Mouse (Mus musculus) stomach, postnatal 0 days (tissue): Measurements from ENCODE around the gene Trim71. TPM values are rescaled to one million over a fixed set of nuclear protein-coding genes. Genes with fewer than 3 reads are reported as not detected.

Experiments
- ATAC-seq: fragments of 200-750 bp; cut with Nextera tagmentation; 2 replicates; pipeline ENCODE4 v1.8.0; 2017; ENCODE audit not compliant: low FRiP score, low TSS enrichment
- DNase-seq: peaks from one replicate; pipeline ENCODE4 v3.0.0-alpha.2; 2016; ENCODE audit warnings: low spot score
- H3K27ac ChIP-seq: fragments of 300-500 bp; sonication (generic); replicated peaks from 2 replicates; pipeline ENCODE4 v1.5.1; 2014; ENCODE audit warnings: mild to moderate bottlenecking, control low read depth
- H3K27me3 ChIP-seq: fragments of 300-500 bp; sonication (generic); 2 replicates; pipeline ENCODE4 v1.6.1; 2014; ENCODE audit warnings: low read length; ENCODE audit not compliant: control insufficient read depth, insufficient read depth
- H3K36me3 ChIP-seq: fragments of 300-500 bp; sonication (generic); 2 replicates; pipeline ENCODE4 v1.6.1; 2014; ENCODE audit warnings: low read length, mixed read lengths; ENCODE audit not compliant: control insufficient read depth, insufficient read depth
- H3K4me1 ChIP-seq: fragments of 300-500 bp; sonication (generic); replicated peaks from 2 replicates; pipeline ENCODE4 v1.6.1; 2014; ENCODE audit warnings: antibody characterized with exemption; ENCODE audit not compliant: control insufficient read depth, insufficient read depth
- H3K4me2 ChIP-seq: fragments of 300-500 bp; sonication (generic); replicated peaks from 2 replicates; pipeline ENCODE4 v1.6.1; 2014; ENCODE audit warnings: low read depth, mild to moderate bottlenecking, control low read depth, moderate library complexity
- H3K4me3 ChIP-seq: fragments of 300-500 bp; sonication (generic); 2 replicates; pipeline ENCODE4 v1.5.1; 2014; ENCODE audit warnings: low read depth, low read length, control low read depth
- H3K9ac ChIP-seq: fragments of 300-500 bp; sonication (generic); 2 replicates; pipeline ENCODE4 v1.6.1; 2014; ENCODE audit warnings: mild to moderate bottlenecking, low read length, control low read depth, mixed read lengths
- H3K9me3 ChIP-seq: fragments of 300-500 bp; sonication (generic); 2 replicates; pipeline ENCODE4 v1.6.1; 2016; ENCODE audit warnings: low read length; ENCODE audit not compliant: control insufficient read depth
- CTCF ChIP-seq: IDR thresholded peaks from 2 replicates; pipeline ENCODE4 v1.5.1; 2016; ENCODE audit warnings: antibody characterized with exemption, low read depth, mild to moderate bottlenecking, moderate library complexity
- EP300 ChIP-seq: optimal IDR thresholded peaks from 2 replicates; pipeline ENCODE3; 2016; ENCODE audit warnings: antibody characterized with exemption
- WGBS: fragments of 180-500 bp; shearing (Covaris S2); extraction: QIAGEN DNeasy Blood & Tissue Kit; methylation state at CpG from one replicate; pipeline ENCODE4 v1.1.7; 2014; 5-methylcytosine and 5-hydroxymethylcytosine counted together
- polyA plus RNA-seq: library from polyadenylated mRNA; unstranded; fragments of >200 nt; fragmentation: Nextera tagmentation; extraction: Ambion mirVana; gene quantifications from 2 replicates; pipeline ENCODE4 v1.2.1, GENCODE M21; 2015

The Trim71 gene
- polyA plus RNA-seq, 1 experiment from 2014 or later = 0.47 TPM

DNA sequence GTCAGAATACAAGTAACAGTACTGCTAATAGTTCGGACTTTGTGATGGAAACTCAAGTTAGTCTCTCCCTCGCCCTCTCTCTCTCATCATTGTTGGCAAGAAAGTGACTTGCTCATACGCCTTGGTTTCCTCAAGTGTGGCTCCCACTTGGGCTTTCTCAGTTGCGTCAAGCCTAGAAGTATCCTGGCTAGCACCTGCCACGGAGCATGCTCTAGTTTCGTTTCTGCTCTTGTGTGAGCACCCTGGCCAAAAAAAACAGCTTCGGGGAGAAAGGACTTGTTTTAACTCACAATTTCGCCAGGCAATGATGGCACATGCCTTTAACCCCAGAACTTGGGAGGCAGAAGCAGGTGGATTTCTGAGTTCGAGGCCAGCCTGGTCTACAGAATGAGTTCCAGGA is 87.2 kb downstream of the Trim71 start:
- no peaks in the 10 kb centered on the region for H3K4me1 ChIP-seq
- no peak overlapping the region for H3K4me3 ChIP-seq
- no peak for DNase-seq
- ATAC-seq = no peak
- no peak overlapping the region for H3K4me2 ChIP-seq
- no peak for TF ChIP-seq CTCF
- TF ChIP-seq EP300 = no peak
- no peak overlapping the region for H3K9ac ChIP-seq
- H3K27ac ChIP-seq = no peak overlapping the region
- H3K27me3 ChIP-seq = no peaks in the 10 kb centered on the region
- no peaks in the 10 kb centered on the region for H3K9me3 ChIP-seq
- 93% methylated on average over 9 of the region's 9 CpGs for WGBS
- no peaks in the 10 kb centered on the region; the same call in 1 of the 2 replicates for H3K36me3 ChIP-seq

DNA sequence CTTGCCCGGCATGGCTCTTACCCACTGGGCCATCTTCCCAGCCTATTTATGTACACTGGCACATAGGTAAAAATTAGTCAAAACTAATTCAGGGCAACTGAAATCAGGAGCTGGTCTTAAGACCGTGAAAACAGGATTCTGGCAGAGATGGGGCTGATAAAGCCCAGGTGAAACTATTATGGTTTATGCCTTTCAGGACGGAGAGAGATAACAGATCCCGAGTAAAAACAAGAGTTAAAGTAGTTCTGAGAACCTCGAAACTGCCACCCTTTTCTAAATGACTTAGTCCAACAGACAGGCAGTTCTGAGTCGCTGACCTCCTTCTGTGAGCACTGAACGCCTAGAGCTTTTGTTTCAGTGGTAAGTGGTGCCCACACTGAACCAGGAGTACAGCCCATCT is 92.3 kb downstream of the Trim71 start:
- Histone ChIP-seq H3K4me1 (no peaks in the 10 kb centered on the region), H3K27me3 (no peaks in the 10 kb centered on the region), H3K4me3 (no peak overlapping the region), H3K4me2 (no peak overlapping the region), H3K27ac (no peak overlapping the region), H3K36me3 (no peaks in the 10 kb centered on the region), H3K9me3 (no peaks in the 10 kb centered on the region), H3K9ac (no peak overlapping the region)
- no peak for TF ChIP-seq EP300
- no peak for TF ChIP-seq CTCF
- 76% methylated on average over 7 of the region's 7 CpGs for WGBS
- no peak for ATAC-seq
- no peak for DNase-seq

DNA sequence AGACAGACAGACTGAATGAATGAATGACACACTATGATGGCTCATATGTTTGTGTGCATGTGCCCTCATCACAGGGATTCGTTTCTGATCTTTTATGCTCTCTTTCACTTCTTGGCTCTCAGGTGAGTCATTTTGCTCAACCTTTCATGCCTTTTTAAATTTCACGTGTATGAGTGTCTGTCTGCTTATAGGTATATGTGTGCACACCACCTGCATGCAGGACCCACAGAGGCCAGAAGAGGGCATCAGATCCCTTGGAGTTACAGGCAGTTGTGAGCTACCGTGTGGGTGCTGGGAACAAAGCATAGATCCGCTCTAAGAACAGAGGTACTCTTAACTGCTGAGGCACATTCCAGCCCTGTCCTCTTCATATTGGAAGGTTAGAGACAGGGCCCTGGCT is 95.5 kb downstream of the Trim71 start:
- Histone ChIP-seq H3K9me3 (no peaks in the 10 kb centered on the region), H3K4me2 (no peak overlapping the region), H3K27ac (no peak overlapping the region), H3K4me3 (no peak overlapping the region), H3K27me3 (no peaks in the 10 kb centered on the region), H3K36me3 (peaks cover 3% of the 10 kb centered on the region; the same call in 1 of the 2 replicates), H3K9ac (no peak overlapping the region), H3K4me1 (no peaks in the 10 kb centered on the region)
- ATAC-seq (no peak; the same call in 1 of the 2 replicates), DNase-seq (no peak)
- WGBS = 96% methylated on average over 4 of the region's 4 CpGs
- TF ChIP-seq EP300 = no peak
- TF ChIP-seq CTCF = peak; percentile 35; the same call in 1 of the 2 replicates

DNA sequence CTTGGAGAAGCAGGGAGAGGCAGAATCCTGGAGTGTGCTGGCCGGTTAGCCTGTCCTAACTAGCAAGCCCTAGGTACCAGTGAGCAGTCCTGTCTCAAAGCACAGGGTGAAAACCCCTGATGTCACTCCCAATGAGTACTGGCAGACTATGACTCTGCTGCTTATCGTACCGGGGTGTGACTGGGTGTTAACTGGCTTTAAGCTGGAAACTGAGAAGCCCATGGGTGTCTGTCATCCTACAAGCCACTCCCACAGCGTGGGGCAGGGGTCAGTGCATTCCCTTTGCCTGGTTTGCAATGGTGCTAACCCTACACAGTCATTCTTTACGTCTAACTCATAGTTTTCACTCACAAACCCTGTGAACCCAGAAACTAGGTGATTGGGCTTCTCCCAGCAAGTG is 96.0 kb downstream of the Trim71 start:
- H3K4me1 ChIP-seq = no peaks in the 10 kb centered on the region
- ATAC-seq (peak; percentile 82), DNase-seq (peak; percentile 39)
- TF ChIP-seq EP300 = no peak
- no peak for TF ChIP-seq CTCF
- H3K4me3 ChIP-seq = no peak overlapping the region
- no peaks in the 10 kb centered on the region for H3K9me3 ChIP-seq
- H3K36me3 ChIP-seq = peaks cover 3% of the 10 kb centered on the region; the same call in 1 of the 2 replicates
- no peak overlapping the region for H3K27ac ChIP-seq
- H3K9ac ChIP-seq = no peak overlapping the region
- WGBS = 81% methylated on average over 5 of the region's 5 CpGs
- H3K4me2 ChIP-seq = no peak overlapping the region
- H3K27me3 ChIP-seq = no peaks in the 10 kb centered on the region

DNA sequence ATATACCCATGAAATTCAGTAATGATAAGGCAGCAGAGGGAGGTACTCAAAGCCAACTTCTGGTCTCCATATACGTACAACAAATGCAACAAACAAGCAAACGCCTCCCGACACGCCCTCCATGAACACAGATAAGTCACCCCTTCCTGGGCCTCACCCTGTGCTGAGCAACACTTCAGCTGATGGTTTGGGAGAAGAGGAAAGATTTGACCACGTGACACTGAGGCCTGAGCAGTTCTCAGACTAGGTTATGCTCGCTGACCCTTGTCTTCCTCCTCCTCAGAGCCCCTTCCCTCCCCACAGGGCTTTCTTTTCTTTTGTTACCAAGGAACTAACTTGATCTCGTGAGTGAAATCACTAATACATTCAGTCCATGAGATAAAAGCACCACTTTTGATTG is 97.3 kb downstream of the Trim71 start:
- Histone ChIP-seq H3K36me3 (peaks cover 3% of the 10 kb centered on the region), H3K4me2 (no peak overlapping the region), H3K4me1 (no peaks in the 10 kb centered on the region), H3K27me3 (no peaks in the 10 kb centered on the region), H3K27ac (no peak overlapping the region), H3K9me3 (no peaks in the 10 kb centered on the region), H3K4me3 (no peak overlapping the region), H3K9ac (no peak overlapping the region)
- ATAC-seq (0 out of 2 replicates have a peak, but pooled peaks have one; percentile 38), DNase-seq (no peak)
- no peak for TF ChIP-seq EP300
- 59% methylated on average over 7 of the region's 7 CpGs for WGBS

DNA sequence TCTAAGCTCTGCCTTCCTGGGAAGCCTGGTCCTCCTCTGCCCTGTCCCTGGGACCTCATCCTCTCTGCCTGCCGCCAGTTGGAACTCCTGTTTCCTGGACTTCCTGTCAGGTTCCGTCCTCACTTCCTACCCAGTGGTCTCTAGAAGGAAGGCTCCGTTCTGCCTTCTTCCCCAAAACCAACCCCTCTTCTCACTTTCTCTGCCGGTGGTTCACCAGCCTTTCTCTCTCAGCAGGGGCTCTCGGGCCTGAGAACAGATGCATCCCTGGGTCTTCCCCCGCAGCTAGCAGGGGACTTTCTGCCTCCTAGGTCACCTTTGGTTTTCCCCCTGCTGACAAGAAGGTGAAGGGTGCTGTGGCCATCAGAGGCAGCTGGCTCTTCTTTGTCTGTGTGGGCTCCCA is 98.7 kb downstream of the Trim71 start:
- WGBS = 79% methylated on average over 6 of the region's 6 CpGs
- TF ChIP-seq EP300 (no peak), CTCF (no peak)
- ATAC-seq (no peak), DNase-seq (no peak)
- no peaks in the 10 kb centered on the region for H3K27me3 ChIP-seq
- H3K9me3 ChIP-seq = no peaks in the 10 kb centered on the region
- H3K4me1 ChIP-seq = no peaks in the 10 kb centered on the region
- H3K36me3 ChIP-seq = peaks cover 3% of the 10 kb centered on the region
- H3K9ac ChIP-seq = no peak overlapping the region
- no peak overlapping the region for H3K4me2 ChIP-seq
- no peak overlapping the region for H3K4me3 ChIP-seq
- H3K27ac ChIP-seq = no peak overlapping the region
